Mouse (Mus musculus): ENCODE measurements around the gene Cul9. TPM values are rescaled to one million over a fixed set of nuclear protein-coding genes. Genes with fewer than 3 reads are reported as not detected.
"Not testable (repeated sequence)": the region's sequence is repeated elsewhere in the genome, so short reads cannot be mapped to it uniquely, and the experiment has no call there.

Gene Cul9
- 4.1 and 6.1 TPM in 2 replicates for polyA plus RNA-seq (2012; rRNA removed)

- 6% methylated on average over 49 of the region's 49 CpGs for WGBS
- DNase-seq (ENCODE audit: low read depth, low spot score), result no peak
Measured at GRCm38 (mm10) chr17:46545813-46546564, at the start of gene Cul9. TSS of gene Cul9 (minus strand) at chr17:46546388.

- no peak for DNase-seq (ENCODE audit: low read depth, low spot score)
- WGBS, result 89% methylated on average over 6 of the region's 6 CpGs
Measured at GRCm38 (mm10) chr17:46595336-46595735, 49.1 kb upstream of the Cul9 start.

- 78% methylated on average over 9 of the region's 9 CpGs for WGBS
- DNase-seq (ENCODE audit: low read depth, low spot score), result no peak
Measured at GRCm38 (mm10) chr17:46594606-46595005, 48.4 kb upstream of the Cul9 start.

GRCm38 (mm10) chr17:46593124-46593523 lies 46.9 kb upstream of the Cul9 start:
- no peak for DNase-seq (ENCODE audit: low read depth, low spot score)
- WGBS, result 45% methylated on average over 4 of the region's 4 CpGs

GRCm38 (mm10) chr17:46591406-46591805 lies 45.2 kb upstream of the Cul9 start:
- DNase-seq (ENCODE audit: low read depth, low spot score), result no peak
- 75% methylated on average over 19 of the region's 19 CpGs for WGBS

- DNase-seq (ENCODE audit: low read depth, low spot score), result no peak
- WGBS, result 41% methylated on average over 7 of the region's 7 CpGs
Measured at GRCm38 (mm10) chr17:46590439-46590838, 44.3 kb upstream of the Cul9 start.

GRCm38 (mm10) chr17:46589635-46590314 lies 43.6 kb upstream of the Cul9 start:
- 84% methylated on average over 16 of the region's 16 CpGs for WGBS

GRCm38 (mm10) chr17:46588913-46589312 lies 42.7 kb upstream of the Cul9 start:
- WGBS, result 96% methylated on average over 6 of the region's 6 CpGs
- no peak for DNase-seq (ENCODE audit: low read depth, low spot score)

More at GRCm38 (mm10) chr17:46589635-46590314, 43.6 kb upstream of the Cul9 start:
- no peak for DNase-seq (ENCODE audit: low read depth, low spot score)

GRCm38 (mm10) chr17:46588173-46588572 lies 42.0 kb upstream of the Cul9 start:
- no peak for DNase-seq (ENCODE audit: low read depth, low spot score)
- 50% methylated on average over 9 of the region's 9 CpGs for WGBS

GRCm38 (mm10) chr17:46586327-46586726 lies 40.1 kb upstream of the Cul9 start:
- WGBS, result 87% methylated on average over 8 of the region's 8 CpGs
- DNase-seq (ENCODE audit: low read depth, low spot score), result no peak

GRCm38 (mm10) chr17:46578650-46579049 lies 32.5 kb upstream of the Cul9 start:
- no peak for DNase-seq (ENCODE audit: low read depth, low spot score)
- WGBS, result 72% methylated on average over 5 of the region's 5 CpGs

- no peak for DNase-seq (ENCODE audit: low read depth, low spot score)
- WGBS, result 68% methylated on average over 13 of the region's 13 CpGs
Measured at GRCm38 (mm10) chr17:46576070-46576469, 29.9 kb upstream of the Cul9 start.

- 89% methylated on average over 7 of the region's 7 CpGs for WGBS
Measured at GRCm38 (mm10) chr17:46574535-46574934, 28.3 kb upstream of the Cul9 start.

GRCm38 (mm10) chr17:46571005-46571404 lies 24.8 kb upstream of the Cul9 start:
- WGBS, result 88% methylated on average over 11 of the region's 11 CpGs
- DNase-seq (ENCODE audit: low read depth, low spot score), result no peak

More at GRCm38 (mm10) chr17:46574535-46574934, 28.3 kb upstream of the Cul9 start:
- DNase-seq (ENCODE audit: low read depth, low spot score), result no peak

- no peak for DNase-seq (ENCODE audit: low read depth, low spot score)
- 42% methylated on average over 6 of the region's 6 CpGs for WGBS
Measured at GRCm38 (mm10) chr17:46559146-46559545, 13.0 kb upstream of the Cul9 start.

GRCm38 (mm10) chr17:46558151-46558550 lies 12.0 kb upstream of the Cul9 start:
- no peak for DNase-seq (ENCODE audit: low read depth, low spot score)
- 88% methylated on average over 5 of the region's 5 CpGs for WGBS

GRCm38 (mm10) chr17:46557321-46557720 lies 11.1 kb upstream of the Cul9 start:
- not testable (repeated sequence) for DNase-seq (ENCODE audit: low read depth, low spot score)

- WGBS, result under 1% methylated on average over 11 of the region's 11 CpGs
- DNase-seq (ENCODE audit: low read depth, low spot score), result no peak
Measured at GRCm38 (mm10) chr17:46556584-46556945, 10.4 kb upstream of the Cul9 start.

- 1% methylated on average over 86 of the region's 87 CpGs for WGBS
- DNase-seq (ENCODE audit: low read depth, low spot score), result peak; percentile 94
Measured at GRCm38 (mm10) chr17:46555673-46556583, 9.7 kb upstream of the Cul9 start, which contains the start of gene Srf. TSS of gene Srf (minus strand) at chr17:46556175.

Measured in large intestine, adult 2 months (tissue).